Mouse (Mus musculus): ENCODE results near the gene 4931406C07Rik. TPM values are rescaled to one million over a fixed set of nuclear protein-coding genes. Genes with fewer than 3 reads are reported as not detected.

The 4931406C07Rik gene
- polyA plus RNA-seq, 1 experiment: 7.3 TPM

DNA sequence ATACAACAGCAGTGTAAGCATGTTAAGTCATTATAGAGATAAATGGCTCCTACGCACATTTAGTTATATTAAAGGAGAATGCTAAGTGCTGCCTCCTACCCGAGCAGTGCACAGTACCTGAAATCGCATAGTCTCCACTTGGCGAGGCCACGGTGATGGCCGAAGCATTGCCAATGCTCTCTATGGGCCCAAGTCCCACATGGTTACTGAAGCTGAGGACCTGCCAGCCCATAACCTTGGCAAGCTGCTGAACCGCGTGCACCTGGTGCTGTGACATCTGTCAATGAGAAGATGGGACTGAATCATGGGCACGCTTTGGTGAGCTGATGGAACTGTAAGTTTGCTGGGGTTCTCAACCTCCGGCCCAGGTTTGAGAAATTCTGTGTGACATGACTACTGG is 42.8 kb downstream of the 4931406C07Rik start:
- no peaks in the 10 kb centered on the region for H3K79me2 ChIP-seq (ENCODE audit: control insufficient read depth, insufficient read depth)
- no peaks in the 10 kb centered on the region for H3K27me3 ChIP-seq (ENCODE audit: control insufficient read depth, insufficient read depth, insufficient read length)
- no peaks in the 10 kb centered on the region for H3K79me3 ChIP-seq (ENCODE audit: low read depth)
- H3ac ChIP-seq (ENCODE audit: control insufficient read depth, insufficient read length, low read depth): no peak overlapping the region
- H3K4me3 ChIP-seq (ENCODE audit: insufficient read depth, poor library complexity, severe bottlenecking): no peak overlapping the region
- no peak for TF ChIP-seq MYOG (IDR thresholded peaks at IDR 0.05; ENCODE audit: control insufficient read depth, extremely low read depth, insufficient read length)
- TF ChIP-seq MAX (IDR thresholded peaks at IDR 0.05): no peak
- TF ChIP-seq MYOD1 (IDR thresholded peaks at IDR 0.05; ENCODE audit: control insufficient read depth, insufficient read length, low read depth): no peak
- no peak for TF ChIP-seq CTCF (IDR thresholded peaks at IDR 0.05; ENCODE audit: control insufficient read depth, insufficient read depth, insufficient read length)
- TF ChIP-seq FOSL1 (IDR thresholded peaks at IDR 0.05; ENCODE audit: insufficient read depth, low read length, poor library complexity, severe bottlenecking): no peak
- no peak for TF ChIP-seq USF1 (IDR thresholded peaks at IDR 0.05; ENCODE audit: low read depth)
- TF ChIP-seq CEBPB (IDR thresholded peaks at IDR 0.05; ENCODE audit: low read depth): no peak
- H3K36me3 ChIP-seq (ENCODE audit: control insufficient read depth, insufficient read depth): peaks cover 69% of the 10 kb centered on the region

DNA sequence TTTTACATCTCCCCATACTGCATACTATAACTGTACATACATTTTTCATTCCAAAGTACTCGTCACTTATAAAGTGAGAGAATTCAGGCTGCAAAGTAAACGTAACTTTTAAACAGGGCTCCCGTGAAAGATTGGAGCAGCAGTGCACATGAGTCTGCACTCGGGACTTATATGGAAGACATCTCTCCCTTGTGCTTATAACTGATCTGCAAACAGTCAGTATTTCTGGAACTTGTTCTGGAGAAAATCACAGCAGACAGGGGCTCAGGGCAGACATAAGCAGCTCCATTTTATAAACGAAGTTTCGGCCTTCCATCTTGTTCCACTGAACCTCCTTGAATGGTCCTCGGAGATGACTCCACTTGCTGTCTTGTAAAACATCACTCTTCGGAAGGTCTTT is 44.3 kb downstream of the 4931406C07Rik start:
- Histone ChIP-seq H3K79me3 (ENCODE audit: low read depth) (no peaks in the 10 kb centered on the region), H3K4me3 (ENCODE audit: insufficient read depth, poor library complexity, severe bottlenecking) (no peak overlapping the region), H3K27me3 (ENCODE audit: control insufficient read depth, insufficient read depth, insufficient read length) (no peaks in the 10 kb centered on the region), H3ac (ENCODE audit: control insufficient read depth, insufficient read length, low read depth) (no peak overlapping the region), H3K36me3 (ENCODE audit: control insufficient read depth, insufficient read depth) (peaks cover 55% of the 10 kb centered on the region), H3K79me2 (ENCODE audit: control insufficient read depth, insufficient read depth) (no peaks in the 10 kb centered on the region)
- TF ChIP-seq FOSL1 (IDR thresholded peaks at IDR 0.05; ENCODE audit: insufficient read depth, low read length, poor library complexity, severe bottlenecking) (no peak), MAX (IDR thresholded peaks at IDR 0.05) (no peak), MYOD1 (IDR thresholded peaks at IDR 0.05; ENCODE audit: control insufficient read depth, insufficient read length, low read depth) (no peak), CTCF (IDR thresholded peaks at IDR 0.05; ENCODE audit: control insufficient read depth, insufficient read depth, insufficient read length) (no peak), CEBPB (IDR thresholded peaks at IDR 0.05; ENCODE audit: low read depth) (no peak), USF1 (IDR thresholded peaks at IDR 0.05; ENCODE audit: low read depth) (no peak), MYOG (IDR thresholded peaks at IDR 0.05; ENCODE audit: control insufficient read depth, extremely low read depth, insufficient read length) (no peak)

DNA sequence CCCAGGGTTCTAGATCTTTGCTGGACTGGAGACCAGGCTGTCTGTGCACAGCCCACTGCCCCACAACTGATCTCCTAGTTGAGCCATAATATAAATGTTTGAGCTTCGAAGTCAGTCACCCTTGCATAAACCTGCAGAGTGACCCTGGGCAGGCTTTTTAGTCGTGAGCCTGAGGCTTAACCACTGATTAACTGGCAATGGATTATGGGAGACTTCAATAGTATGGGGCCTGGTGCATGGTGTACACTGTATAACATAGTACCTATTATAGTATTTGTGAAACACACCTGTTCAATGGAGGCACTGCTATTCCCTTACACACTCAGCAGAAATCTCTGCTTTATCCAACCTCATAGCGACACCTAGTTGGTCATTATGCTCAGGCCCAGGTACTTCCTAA is 50.0 kb downstream of the 4931406C07Rik start:
- Histone ChIP-seq H3K36me3 (ENCODE audit: control insufficient read depth, insufficient read depth) (peaks cover 8% of the 10 kb centered on the region), H3ac (ENCODE audit: control insufficient read depth, insufficient read length, low read depth) (no peak overlapping the region), H3K4me3 (ENCODE audit: insufficient read depth, poor library complexity, severe bottlenecking) (no peak overlapping the region), H3K27me3 (ENCODE audit: control insufficient read depth, insufficient read depth, insufficient read length) (peaks cover 13% of the 10 kb centered on the region), H3K79me2 (ENCODE audit: control insufficient read depth, insufficient read depth) (no peaks in the 10 kb centered on the region), H3K79me3 (ENCODE audit: low read depth) (no peaks in the 10 kb centered on the region)
- no peak for TF ChIP-seq MYOG (IDR thresholded peaks at IDR 0.05; ENCODE audit: control insufficient read depth, extremely low read depth, insufficient read length)
- no peak for TF ChIP-seq MAX (IDR thresholded peaks at IDR 0.05)
- no peak for TF ChIP-seq MYOD1 (IDR thresholded peaks at IDR 0.05; ENCODE audit: control insufficient read depth, insufficient read length, low read depth)

DNA sequence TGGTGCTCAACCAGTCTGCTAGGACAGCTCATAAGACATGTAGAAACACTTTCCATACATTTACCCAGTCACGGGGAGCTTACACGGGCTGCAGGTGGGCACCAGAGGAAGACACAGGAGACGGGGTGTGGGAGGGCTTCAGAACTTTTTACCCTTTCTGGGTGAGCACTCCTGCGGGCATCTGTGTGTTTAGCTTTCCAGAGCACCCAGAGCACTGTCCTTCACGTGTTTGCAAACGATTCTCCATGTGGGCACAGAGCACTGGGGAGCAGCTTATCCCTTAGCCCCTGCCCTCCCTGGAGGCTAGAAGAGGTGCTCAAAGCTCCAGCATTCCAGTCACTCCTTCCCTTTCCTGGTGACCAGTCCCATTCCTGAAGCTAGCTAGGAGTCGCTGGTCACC is 51.7 kb downstream of the 4931406C07Rik start:
- Histone ChIP-seq H3K27me3 (ENCODE audit: control insufficient read depth, insufficient read depth, insufficient read length) (peaks cover 13% of the 10 kb centered on the region), H3K36me3 (ENCODE audit: control insufficient read depth, insufficient read depth) (no peaks in the 10 kb centered on the region), H3K79me2 (ENCODE audit: control insufficient read depth, insufficient read depth) (no peaks in the 10 kb centered on the region), H3K4me3 (ENCODE audit: insufficient read depth, poor library complexity, severe bottlenecking) (no peak overlapping the region), H3ac (ENCODE audit: control insufficient read depth, insufficient read length, low read depth) (no peak overlapping the region), H3K79me3 (ENCODE audit: low read depth) (no peaks in the 10 kb centered on the region)
- TF ChIP-seq CTCF (IDR thresholded peaks at IDR 0.05; ENCODE audit: control insufficient read depth, insufficient read depth, insufficient read length) (no peak), MYOD1 (IDR thresholded peaks at IDR 0.05; ENCODE audit: control insufficient read depth, insufficient read length, low read depth) (no peak), USF1 (IDR thresholded peaks at IDR 0.05; ENCODE audit: low read depth) (no peak), FOSL1 (IDR thresholded peaks at IDR 0.05; ENCODE audit: insufficient read depth, low read length, poor library complexity, severe bottlenecking) (no peak), CEBPB (IDR thresholded peaks at IDR 0.05; ENCODE audit: low read depth) (no peak), MYOG (IDR thresholded peaks at IDR 0.05; ENCODE audit: control insufficient read depth, extremely low read depth, insufficient read length) (no peak), MAX (IDR thresholded peaks at IDR 0.05) (no peak)

DNA sequence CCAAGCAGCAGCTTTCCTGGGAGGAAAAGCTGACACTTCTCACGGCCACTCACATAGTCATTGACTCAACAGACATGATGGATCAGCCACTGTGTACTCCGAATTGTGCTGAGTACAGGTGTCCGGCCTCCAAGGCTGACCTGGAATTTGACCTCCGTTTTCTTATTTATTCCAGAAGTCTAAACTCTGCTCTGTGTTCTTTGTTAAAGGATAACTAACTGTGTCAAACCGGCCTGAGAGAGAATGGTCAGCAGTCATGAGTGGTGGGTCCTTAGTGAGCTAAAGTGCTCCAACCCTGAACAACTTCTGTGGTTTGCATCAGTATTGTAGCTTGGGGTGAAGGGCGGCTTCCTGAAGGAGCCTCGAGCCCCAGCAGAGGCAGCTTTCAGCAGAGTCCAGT is 54.1 kb downstream of the 4931406C07Rik start:
- H3ac ChIP-seq (ENCODE audit: control insufficient read depth, insufficient read length, low read depth): no peak overlapping the region
- peaks cover 13% of the 10 kb centered on the region for H3K27me3 ChIP-seq (ENCODE audit: control insufficient read depth, insufficient read depth, insufficient read length)
- H3K4me3 ChIP-seq (ENCODE audit: insufficient read depth, poor library complexity, severe bottlenecking): no peak overlapping the region
- H3K79me2 ChIP-seq (ENCODE audit: control insufficient read depth, insufficient read depth): no peaks in the 10 kb centered on the region
- H3K36me3 ChIP-seq (ENCODE audit: control insufficient read depth, insufficient read depth): no peaks in the 10 kb centered on the region
- no peak for TF ChIP-seq FOSL1 (IDR thresholded peaks at IDR 0.05; ENCODE audit: insufficient read depth, low read length, poor library complexity, severe bottlenecking)
- no peak for TF ChIP-seq CEBPB (IDR thresholded peaks at IDR 0.05; ENCODE audit: low read depth)
- no peak for TF ChIP-seq CTCF (IDR thresholded peaks at IDR 0.05; ENCODE audit: control insufficient read depth, insufficient read depth, insufficient read length)
- no peak for TF ChIP-seq MYOD1 (IDR thresholded peaks at IDR 0.05; ENCODE audit: control insufficient read depth, insufficient read length, low read depth)
- no peak for TF ChIP-seq MYOG (IDR thresholded peaks at IDR 0.05; ENCODE audit: control insufficient read depth, extremely low read depth, insufficient read length)
- TF ChIP-seq MAX (IDR thresholded peaks at IDR 0.05): no peak
- no peak for TF ChIP-seq USF1 (IDR thresholded peaks at IDR 0.05; ENCODE audit: low read depth)
- no peaks in the 10 kb centered on the region for H3K79me3 ChIP-seq (ENCODE audit: low read depth)

DNA sequence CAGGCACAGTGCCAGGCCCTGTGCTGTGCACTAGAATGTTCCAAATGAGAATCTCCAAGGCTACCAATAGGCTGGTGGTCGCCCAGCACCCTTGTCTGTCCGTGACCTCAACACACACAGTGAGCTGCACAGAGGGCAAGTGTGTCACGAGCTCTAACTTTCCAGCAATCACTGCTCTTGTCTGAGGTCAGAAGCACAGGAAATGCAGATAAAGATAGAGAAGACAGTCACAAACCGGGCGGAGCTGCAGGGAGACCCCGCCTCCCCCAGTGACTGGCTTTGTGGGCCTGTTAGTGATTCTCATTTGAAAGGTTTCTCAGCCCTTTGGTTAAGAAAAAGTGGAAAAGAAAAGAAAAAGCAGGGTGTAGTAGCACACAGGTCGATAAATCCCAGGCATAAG is 55.9 kb downstream of the 4931406C07Rik start:
- Histone ChIP-seq H3K36me3 (ENCODE audit: control insufficient read depth, insufficient read depth) (no peaks in the 10 kb centered on the region), H3K27me3 (ENCODE audit: control insufficient read depth, insufficient read depth, insufficient read length) (peaks cover 15% of the 10 kb centered on the region), H3K79me3 (ENCODE audit: low read depth) (no peaks in the 10 kb centered on the region), H3ac (ENCODE audit: control insufficient read depth, insufficient read length, low read depth) (no peak overlapping the region), H3K4me3 (ENCODE audit: insufficient read depth, poor library complexity, severe bottlenecking) (no peak overlapping the region), H3K79me2 (ENCODE audit: control insufficient read depth, insufficient read depth) (no peaks in the 10 kb centered on the region)
- TF ChIP-seq CEBPB (IDR thresholded peaks at IDR 0.05; ENCODE audit: low read depth) (no peak), MAX (IDR thresholded peaks at IDR 0.05) (no peak), CTCF (IDR thresholded peaks at IDR 0.05; ENCODE audit: control insufficient read depth, insufficient read depth, insufficient read length) (no peak), MYOG (IDR thresholded peaks at IDR 0.05; ENCODE audit: control insufficient read depth, extremely low read depth, insufficient read length) (no peak), FOSL1 (IDR thresholded peaks at IDR 0.05; ENCODE audit: insufficient read depth, low read length, poor library complexity, severe bottlenecking) (no peak), MYOD1 (IDR thresholded peaks at IDR 0.05; ENCODE audit: control insufficient read depth, insufficient read length, low read depth) (no peak), USF1 (IDR thresholded peaks at IDR 0.05; ENCODE audit: low read depth) (no peak)

Measured in C2C12 (cell line).